Mouse (Mus musculus) MEL (cell line): ENCODE measurements at regions not wholly inside any gene's neighbourhood (a gene's known extent, or its start where the extent isn't known, plus 50 kb on each side); places are given as distances from the start of the nearest gene placed in this dataset.

ENCODE experiments used
- CHD2 ChIP-seq: IDR thresholded peaks from 2 replicates; pipeline ENCODE4 v1.6.1; 2011; ENCODE audit warnings: low read length, improper control_type of control experiment
- CTCF ChIP-seq, 3 experiments: IDR thresholded peaks in 2 of 3; conservative IDR thresholded peaks in 1 of 3; 2 replicates each; pipeline ENCODE4 v1.5.1; 2011 to 2012; ENCODE audit warnings: low read length in 3 of 3, low read depth in 2 of 3, mild to moderate bottlenecking in 2 of 3, improper control_type of control experiment in 1 of 3, inconsistent platforms in 1 of 3, mixed read lengths in 1 of 3, moderate library complexity in 1 of 3; ENCODE audit not compliant: control insufficient read depth in 1 of 3, insufficient read depth in 1 of 3, poor library complexity in 1 of 3, severe bottlenecking in 1 of 3
- ELF1 ChIP-seq: IDR thresholded peaks from 2 replicates; pipeline ENCODE4 v1.6.1; 2014; ENCODE audit warnings: low read depth, mild to moderate bottlenecking, inconsistent platforms, low read length, improper control_type of control experiment, moderate library complexity
- EP300 ChIP-seq, 2 experiments: IDR thresholded peaks; 2 replicates each; pipeline ENCODE4 v1.6.1; 2011; ENCODE audit warnings: improper control_type of control experiment in 2 of 2, low read length in 2 of 2, low read depth in 1 of 2, mild to moderate bottlenecking in 1 of 2
- MAFK ChIP-seq: IDR thresholded peaks from 2 replicates; pipeline ENCODE4 v1.6.1; 2011; ENCODE audit warnings: low read depth, mild to moderate bottlenecking, low read length, improper control_type of control experiment, borderline replicate concordance
- MAZ ChIP-seq: IDR thresholded peaks from 2 replicates; pipeline ENCODE4 v1.6.1; 2012; ENCODE audit warnings: low read depth, mild to moderate bottlenecking, inconsistent platforms, low read length, improper control_type of control experiment
- TBP ChIP-seq: IDR thresholded peaks from 2 replicates; pipeline ENCODE4 v1.8.0; 2011; ENCODE audit warnings: low read depth, low read length, improper control_type of control experiment
- ZKSCAN1 ChIP-seq: IDR thresholded peaks from 2 replicates; pipeline ENCODE4 v1.6.1; 2012; ENCODE audit warnings: low read depth, mild to moderate bottlenecking, inconsistent platforms, low read length, improper control_type of control experiment, moderate library complexity
- ZNF384 ChIP-seq: IDR thresholded peaks from 2 replicates; pipeline ENCODE4 v1.6.1; 2012; ENCODE audit warnings: low read depth, mild to moderate bottlenecking, inconsistent platforms, low read length, improper control_type of control experiment

GRCm38 (mm10) chr11:22632988-22633387, 121.1 kb downstream of the Tmem17 start:
- no peak for TF ChIP-seq ZKSCAN1
- no peak for TF ChIP-seq MAFK
- TF ChIP-seq EP300 (IDR thresholded peaks at IDR 0.05; ENCODE audit: low read depth in 1 of 2, low read length in 2 of 2) = no peak
- TF ChIP-seq CTCF (IDR thresholded peaks at IDR 0.05 in 2 of 3, conservative IDR thresholded peaks at IDR 0.05 in 1 of 3; ENCODE audit: control insufficient read depth in 1 of 3, insufficient read depth in 1 of 3, low read depth in 2 of 3, low read length in 3 of 3, poor library complexity in 1 of 3, severe bottlenecking in 1 of 3) = no peak
- TF ChIP-seq MAZ = no peak
- TF ChIP-seq ELF1 = no peak
- no peak for TF ChIP-seq ZNF384
- TF ChIP-seq TBP = no peak
- no peak for TF ChIP-seq CHD2
